Mouse (Mus musculus): Measurements from ENCODE around the gene Slc35f1.

- no peak for TF ChIP-seq CTCF (IDR thresholded peaks at IDR 0.05)
- TF ChIP-seq EP300 (IDR thresholded peaks at IDR 0.05): no peak
Observed at GRCm38 (mm10) chr10:53060745-53061144, 370.4 kb downstream of the Slc35f1 start.
